Mouse (Mus musculus): ENCODE measurements at regions not wholly inside any gene's neighbourhood (a gene's known extent, or its start where the extent isn't known, plus 50 kb on each side); places are given as distances from the start of the nearest gene placed in this dataset.

GRCm38 (mm10) chr10:118083721-118084075 is 57.9 kb upstream of the Mdm1 start:
- ChIA-PET CTCF (no interaction called here), POLR2A (no interaction called here)
- DNase-seq (ENCODE audit: low read depth, low spot score), result no peak
- TF ChIP-seq CTCF (IDR thresholded peaks at IDR 0.05), result no peak
- no peaks in the 10 kb centered on the region for H3K27me3 ChIP-seq
- ATAC-seq, result no peak
- in situ Hi-C loops (cut with MboI; ENCODE audit: low pct_unique_long_range_greater_than_20kb), result no loop called here

- peaks cover 4% of the 10 kb centered on the region for H3K27me3 ChIP-seq
- DNase-seq (ENCODE audit: low read depth, low spot score) (no peak), ATAC-seq (no peak)
- in situ Hi-C loops (cut with MboI; ENCODE audit: low pct_unique_long_range_greater_than_20kb), result no loop called here
- ChIA-PET CTCF (interaction anchor here (1.1 kb wide), 1 partner anchor 12 kb away, joined by 3 read pairs; no protein-coding TSS in a partner anchor), POLR2A (no interaction called here)
- TF ChIP-seq CTCF (IDR thresholded peaks at IDR 0.05), result no peak
Observed at GRCm38 (mm10) chr10:118085046-118085983, 56.3 kb upstream of the Mdm1 start.

- in situ Hi-C loops (cut with MboI; ENCODE audit: low pct_unique_long_range_greater_than_20kb), result no loop called here
- TF ChIP-seq CTCF (IDR thresholded peaks at IDR 0.05), result no peak
- ATAC-seq, result no peak
- H3K27me3 ChIP-seq, result peaks cover 4% of the 10 kb centered on the region
- ChIA-PET CTCF (no interaction called here), POLR2A (no interaction called here)
- DNase-seq (ENCODE audit: low read depth, low spot score), result no peak
Observed at GRCm38 (mm10) chr10:118087570-118088340, 53.9 kb upstream of the Mdm1 start.

- peaks cover 4% of the 10 kb centered on the region for H3K27me3 ChIP-seq
- POLR2A ChIA-PET, result no interaction called here
- in situ Hi-C loops (cut with MboI; ENCODE audit: low pct_unique_long_range_greater_than_20kb), result no loop called here
- ATAC-seq, result no peak
- CTCF ChIA-PET, result no interaction called here
- TF ChIP-seq CTCF (IDR thresholded peaks at IDR 0.05), result no peak
- DNase-seq (ENCODE audit: low read depth, low spot score), result no peak
Observed at GRCm38 (mm10) chr10:118088499-118088898, 53.1 kb upstream of the Mdm1 start.

- ChIA-PET CTCF (no interaction called here), POLR2A (no interaction called here)
- H3K27me3 ChIP-seq, result peaks cover 4% of the 10 kb centered on the region
- no peak for DNase-seq (ENCODE audit: low read depth, low spot score)
- in situ Hi-C loops (cut with MboI; ENCODE audit: low pct_unique_long_range_greater_than_20kb), result no loop called here
- TF ChIP-seq CTCF (IDR thresholded peaks at IDR 0.05), result no peak
- no peak for ATAC-seq
Observed at GRCm38 (mm10) chr10:118089879-118090278, 51.7 kb upstream of the Mdm1 start.

- in situ Hi-C loops (cut with MboI; ENCODE audit: low pct_unique_long_range_greater_than_20kb), result no loop called here
- POLR2A ChIA-PET, result no interaction called here
- ATAC-seq (no peak), DNase-seq (ENCODE audit: low read depth, low spot score) (no peak)
- H3K27me3 ChIP-seq, result peaks cover 4% of the 10 kb centered on the region
- CTCF ChIA-PET, result no interaction called here
- TF ChIP-seq CTCF (IDR thresholded peaks at IDR 0.05), result no peak
Observed at GRCm38 (mm10) chr10:118091476-118091875, 50.1 kb upstream of the Mdm1 start.
